Mouse (Mus musculus) urinary bladder, adult 18-20 months (tissue): ENCODE results near the gene Hpd.

ENCODE experiments used
- DNase-seq, 2 experiments: peaks; one replicate each; pipeline ENCODE4 v3.0.0; 2022; ENCODE audit warnings: low spot score in 2 of 2, mixed read lengths in 2 of 2

Gene Hpd

GRCm38 (mm10) chr5:123134875-123135382, 47.6 kb downstream of the Hpd start:
- no peak for DNase-seq

- DNase-seq: peak in 1 of 2 experiments; percentile 50
Observed at GRCm38 (mm10) chr5:123134186-123134874, 48.2 kb downstream of the Hpd start.

DNA sequence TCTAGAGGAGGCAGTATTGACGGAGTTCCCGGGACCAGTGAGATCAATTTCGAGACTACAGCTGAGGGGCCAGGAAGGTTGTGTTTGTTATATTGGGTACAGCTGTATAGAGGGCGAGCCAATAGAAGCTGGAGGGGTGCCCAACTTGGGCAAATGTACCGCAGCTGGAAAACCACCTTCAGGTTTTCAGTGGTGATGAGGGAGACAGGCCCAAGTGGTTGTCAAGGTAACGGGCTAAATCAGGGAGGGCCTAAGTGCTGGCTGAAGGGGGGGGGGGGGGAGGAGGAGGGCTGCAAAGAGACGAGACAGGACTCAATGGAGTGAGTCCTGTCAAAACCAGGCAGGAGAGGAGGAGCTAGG, 48.8 kb downstream of the Hpd start:
- DNase-seq: no peak

DNA sequence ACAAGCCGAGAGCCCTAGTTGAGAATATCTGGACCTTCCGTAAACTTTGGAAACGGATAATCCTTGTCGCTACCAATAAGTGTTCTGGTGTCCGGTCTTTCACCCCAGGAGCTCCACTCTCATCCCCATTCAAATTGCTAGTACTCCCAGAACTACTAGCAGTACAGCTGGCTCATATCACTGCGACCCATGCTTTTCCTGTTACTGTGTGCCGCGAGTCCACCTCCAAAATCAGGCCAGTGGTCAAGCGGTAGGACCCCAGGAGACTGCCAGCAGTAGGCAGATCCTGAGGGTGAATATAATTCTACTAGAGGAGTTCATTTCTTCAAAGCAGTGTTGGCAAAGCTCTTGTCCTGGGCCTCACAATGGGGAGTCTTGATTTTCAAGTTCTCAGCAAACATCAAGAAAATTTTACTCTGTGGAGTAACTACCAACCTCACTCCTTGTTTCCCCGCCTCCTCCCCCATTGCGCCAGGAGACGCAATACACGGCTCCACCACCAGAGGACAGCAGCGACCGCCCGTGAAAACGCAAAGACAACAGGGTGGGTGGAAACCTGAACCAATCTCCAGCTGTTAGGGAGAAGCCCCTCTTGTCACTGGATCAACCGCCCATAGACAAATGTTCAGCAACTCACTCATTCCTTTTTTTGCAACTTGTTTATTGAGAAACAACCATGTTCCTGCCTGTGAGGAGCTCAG, 49.3 kb downstream of the Hpd start:
- peak; percentile 84 to 88 for DNase-seq

GRCm38 (mm10) chr5:123132308-123133071, 50.0 kb downstream of the Hpd start, which contains the start of gene Rhof:
Gene Rhof (minus strand): TSS chr5:123132692.
- peak; percentile 69 to 70 for DNase-seq

DNA sequence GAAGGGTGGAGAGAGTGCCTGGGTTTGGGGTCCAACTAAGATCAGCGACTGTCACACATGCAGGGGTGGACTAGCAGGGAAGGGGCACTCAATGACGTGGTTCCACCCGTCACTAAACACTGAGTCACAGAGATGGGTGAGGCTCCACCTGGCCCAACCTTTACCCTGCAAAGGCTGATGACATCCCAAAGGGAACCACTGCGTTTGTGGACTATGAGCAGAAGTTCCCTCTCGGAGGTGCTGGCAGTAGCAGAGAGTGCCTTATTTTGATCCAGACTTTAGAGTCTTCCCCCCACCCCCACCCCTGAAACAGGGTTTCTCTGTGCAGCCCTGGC, 51.7 kb downstream of the Hpd start:
- DNase-seq: no peak

DNA sequence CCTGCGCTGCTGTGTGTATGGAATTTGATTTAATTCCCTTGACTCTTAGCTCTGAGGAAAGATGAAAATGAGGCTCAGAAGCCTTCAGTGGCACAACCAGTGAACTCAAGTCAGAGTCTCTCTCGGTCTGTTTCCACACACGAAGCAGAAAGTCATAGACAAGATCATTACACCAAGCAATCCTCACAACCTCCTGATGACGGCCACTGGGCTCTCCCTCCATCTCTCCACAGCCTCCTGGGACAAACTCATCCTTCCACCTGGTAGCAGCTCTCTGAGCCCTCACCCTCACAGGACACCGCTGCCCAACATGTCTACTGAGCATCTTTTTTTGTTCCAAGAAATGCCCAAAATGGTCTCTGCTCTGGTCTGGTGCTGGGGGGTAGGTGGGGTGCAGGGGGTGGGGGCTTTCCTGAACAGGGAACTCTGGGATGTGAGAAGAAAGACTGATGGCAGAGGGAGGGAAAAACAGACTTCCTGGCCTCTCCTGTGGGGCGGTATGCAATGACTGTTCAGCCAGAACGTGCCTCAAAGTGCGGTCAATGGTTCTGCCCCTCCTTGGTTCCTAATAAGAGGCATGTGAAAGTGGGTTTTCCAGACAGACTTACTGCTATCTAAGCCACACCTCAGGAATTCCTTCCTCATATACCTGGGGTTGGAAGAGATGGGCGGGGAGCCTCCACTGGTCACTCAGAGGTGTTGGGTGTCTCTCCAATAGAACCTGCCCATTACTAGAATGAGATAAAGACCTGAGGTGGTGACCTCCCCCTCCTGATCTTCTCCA, 52.3 kb downstream of the Hpd start:
- DNase-seq: no peak

DNA sequence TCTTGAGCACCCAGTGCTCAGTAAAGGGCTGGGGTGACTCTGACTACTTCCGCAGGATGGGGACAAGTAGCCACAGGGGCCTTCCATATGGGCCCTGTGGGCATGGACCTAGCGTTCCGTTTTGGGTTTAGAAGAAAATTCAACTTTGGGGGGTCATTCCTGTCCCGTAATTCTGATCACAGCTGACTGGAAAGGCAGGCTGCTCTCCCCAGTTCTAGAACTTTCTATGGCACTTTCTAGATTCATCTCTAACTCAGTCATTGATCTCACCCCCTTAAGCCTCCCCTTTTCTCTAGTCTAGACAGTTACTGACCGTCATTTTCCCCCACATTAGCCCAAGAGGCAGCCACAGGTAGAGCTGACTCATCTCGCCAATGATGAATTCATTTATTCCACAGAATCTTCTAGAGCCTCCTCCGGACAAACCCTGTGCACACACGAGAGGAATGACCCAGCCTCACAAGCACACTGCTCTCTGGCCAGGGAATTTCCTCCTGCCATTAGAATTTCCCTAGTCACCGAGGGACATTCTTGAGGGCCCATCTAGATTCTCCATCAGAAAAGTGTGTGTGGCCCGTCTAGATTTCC, 53.3 kb downstream of the Hpd start:
- DNase-seq: no peak

DNA sequence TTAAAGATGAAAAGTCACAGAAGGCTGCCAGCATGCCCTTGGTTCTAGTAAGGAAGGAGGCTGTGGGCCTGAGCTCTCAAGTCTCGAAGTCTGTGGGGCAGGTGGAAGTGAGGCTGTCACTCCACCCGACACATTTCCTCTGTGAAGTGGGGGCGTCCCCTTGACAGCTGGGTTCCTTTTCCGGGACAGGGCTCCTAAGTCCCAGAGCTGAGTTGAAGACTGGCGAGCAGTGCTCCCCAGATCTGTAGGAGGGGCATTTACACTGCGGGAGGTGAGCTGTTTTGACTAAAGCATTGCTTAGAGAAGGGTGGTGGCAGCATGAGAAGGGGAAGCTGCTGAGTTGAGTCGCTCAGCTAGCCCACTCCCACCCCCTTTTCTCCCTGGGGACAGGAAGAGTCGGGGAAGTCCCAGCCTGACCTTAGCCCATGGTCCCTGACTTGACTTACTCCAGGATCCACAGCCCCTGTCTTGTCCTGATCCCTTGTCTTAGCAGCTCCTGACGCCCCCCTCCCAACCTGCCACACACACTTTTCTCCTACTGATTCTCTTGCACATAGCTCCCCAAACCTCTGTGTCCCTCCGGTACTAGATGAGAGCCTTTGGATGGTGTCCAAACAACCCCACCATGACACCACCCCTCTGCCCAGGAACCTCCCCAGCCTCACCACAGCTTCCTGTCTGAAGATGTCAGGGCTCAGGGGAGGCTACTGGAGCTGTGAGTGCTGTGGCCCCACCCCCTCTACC, 53.9 kb downstream of the Hpd start:
- DNase-seq: no peak

DNA sequence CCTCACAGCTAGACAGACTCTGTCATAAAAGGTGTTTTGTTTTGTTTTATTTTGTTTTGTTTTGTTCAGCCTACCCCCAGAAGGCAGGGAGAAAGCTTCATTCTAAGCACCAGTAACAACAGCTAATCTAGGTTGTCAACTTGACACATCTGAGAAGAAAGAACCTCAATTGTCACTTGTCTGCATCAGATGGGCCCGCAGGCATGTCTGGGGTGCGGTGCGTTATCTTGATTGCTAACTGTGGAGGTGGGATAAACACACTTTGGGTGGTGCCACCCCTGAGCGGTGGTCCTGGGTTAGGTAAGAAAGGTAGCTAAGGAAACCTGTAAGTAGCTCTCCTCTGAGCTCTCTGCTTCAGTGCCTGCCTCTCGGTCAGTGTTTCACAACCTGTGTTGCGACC, 55.5 kb downstream of the Hpd start:
- DNase-seq: no peak

DNA sequence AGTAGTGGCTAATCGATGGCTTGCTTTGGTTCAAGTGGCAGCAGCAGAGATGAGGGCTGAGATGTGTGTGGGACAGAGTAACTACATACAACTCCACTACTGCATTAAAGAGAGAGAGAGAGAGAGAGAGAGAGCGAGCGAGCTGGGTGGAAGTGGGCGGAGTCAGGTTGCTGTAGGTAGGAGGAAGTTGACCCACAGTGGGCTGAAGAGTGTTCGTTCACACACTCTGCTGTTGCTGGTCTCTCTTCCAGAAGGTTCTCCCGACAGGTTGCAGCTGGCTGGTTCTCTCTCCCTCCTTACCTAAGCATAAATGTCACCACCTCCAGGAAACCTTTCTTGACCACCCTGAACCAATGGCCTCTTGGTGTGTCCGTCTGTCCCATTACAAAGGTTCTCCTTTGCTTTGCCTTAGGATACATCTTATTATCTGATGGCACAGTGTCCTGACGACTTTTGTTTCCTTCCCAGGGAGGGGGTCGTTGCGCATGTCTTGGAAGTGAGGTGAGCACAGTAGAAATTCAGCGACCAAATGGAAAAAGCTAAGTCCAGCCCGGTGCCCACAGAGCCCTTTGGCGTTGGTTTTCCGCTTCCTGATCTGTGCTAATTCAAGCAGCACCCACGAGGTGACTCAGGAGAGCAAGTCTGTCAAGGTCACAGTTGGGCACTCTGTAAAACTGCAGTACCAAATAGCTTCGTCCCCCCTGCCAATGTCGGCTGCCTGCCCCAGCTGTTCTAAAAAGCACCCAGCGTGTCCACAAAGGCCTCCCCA, 56.7 kb downstream of the Hpd start:
- no peak for DNase-seq

DNA sequence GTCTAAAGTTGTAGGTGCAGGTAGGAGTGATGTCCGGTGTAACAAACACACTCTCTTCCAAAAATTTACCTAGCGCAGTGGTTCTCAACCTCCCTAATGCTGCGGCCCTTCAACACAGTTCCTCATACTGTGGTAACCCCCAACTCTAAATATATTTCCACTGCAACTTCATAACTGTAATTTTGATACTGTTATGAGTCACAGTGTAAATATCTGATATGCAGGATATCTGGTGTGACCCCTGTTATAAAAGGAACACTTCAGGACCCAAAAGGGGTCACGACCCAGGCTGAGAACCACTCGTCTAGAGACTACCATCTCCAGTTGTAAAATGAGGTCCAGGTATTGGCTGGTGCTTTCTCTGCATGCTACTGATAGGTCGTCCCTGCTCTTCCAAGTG, 57.4 kb downstream of the Hpd start:
- no peak for DNase-seq

DNA sequence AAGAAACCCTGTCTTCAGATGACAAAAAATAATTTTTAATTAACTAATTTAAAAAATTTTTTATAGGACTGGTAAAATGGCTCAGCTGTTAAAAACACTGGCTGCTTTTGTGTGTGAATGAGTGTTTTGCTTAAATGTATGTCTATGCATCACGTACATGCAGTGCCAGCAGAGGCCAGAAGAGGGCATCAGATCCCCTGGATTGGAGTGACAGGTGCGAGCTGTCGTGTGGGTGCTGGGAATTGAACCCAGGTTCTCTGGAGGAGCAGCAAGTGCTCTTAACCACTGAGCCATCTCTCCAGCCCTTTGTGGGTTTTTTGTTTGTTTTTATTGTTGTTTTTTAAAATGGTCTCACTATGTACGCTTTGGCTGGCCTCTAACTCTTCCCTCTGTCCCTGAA, 60.3 kb downstream of the Hpd start:
- DNase-seq: no peak
